Mouse (Mus musculus) c-Kit-positive CD71-positive TER-119-positive erythroid progenitor cells, embryonic 14.5 days (primary cell): ENCODE measurements around the gene Gh.
"Not testable (repeated sequence)": the region's sequence is repeated elsewhere in the genome, so short reads cannot be mapped to it uniquely, and the experiment has no call there.

Experiments
- DNase-seq: peaks from one replicate; pipeline ENCODE4 v3.0.0-alpha.2; 2013; ENCODE audit warnings: low spot score

The Gh gene

DNA sequence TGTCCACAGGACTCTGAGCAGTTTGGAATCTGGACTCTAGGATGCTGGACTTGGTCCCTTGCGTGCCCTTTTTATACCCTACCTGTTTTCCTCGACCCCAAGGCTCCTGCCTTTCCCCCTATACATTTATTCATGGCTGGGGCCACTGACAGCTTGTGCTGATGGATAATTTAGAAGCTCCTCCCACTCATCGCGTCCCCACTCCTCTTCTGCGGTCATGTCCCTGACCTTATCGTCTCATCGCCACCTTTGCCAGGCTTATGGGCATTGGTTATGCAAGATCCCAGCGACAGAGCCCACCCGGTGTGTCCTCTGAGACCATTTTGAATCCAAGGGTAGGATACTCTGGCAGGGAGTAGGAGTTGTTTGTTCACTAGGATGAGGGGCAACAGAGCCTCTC lies at the start of gene Gh:
Gene Gh (minus strand): TSS at position 101 of the 400 bp plus-strand sequence.
- DNase-seq, result no peak

DNA sequence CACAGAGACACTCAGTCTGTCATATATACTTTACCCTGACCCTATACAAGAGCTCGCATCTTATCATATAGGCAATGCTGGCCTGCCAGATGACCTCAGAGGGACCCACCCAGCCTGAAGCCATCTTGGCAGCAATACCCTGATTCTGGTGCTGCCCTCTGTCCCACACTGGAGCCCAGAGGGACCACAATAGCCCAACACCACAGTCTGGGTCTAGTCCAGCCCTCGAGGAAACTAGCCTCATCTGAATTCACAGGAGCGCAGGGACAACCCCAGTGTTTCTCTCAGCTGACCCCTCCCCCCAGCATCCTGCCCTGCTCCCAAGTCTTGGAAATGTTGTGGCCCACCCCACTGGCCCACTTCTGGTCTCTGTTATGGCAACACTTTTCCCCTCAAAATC lies 49.6 kb upstream of the Gh start:
- DNase-seq, result no peak

DNA sequence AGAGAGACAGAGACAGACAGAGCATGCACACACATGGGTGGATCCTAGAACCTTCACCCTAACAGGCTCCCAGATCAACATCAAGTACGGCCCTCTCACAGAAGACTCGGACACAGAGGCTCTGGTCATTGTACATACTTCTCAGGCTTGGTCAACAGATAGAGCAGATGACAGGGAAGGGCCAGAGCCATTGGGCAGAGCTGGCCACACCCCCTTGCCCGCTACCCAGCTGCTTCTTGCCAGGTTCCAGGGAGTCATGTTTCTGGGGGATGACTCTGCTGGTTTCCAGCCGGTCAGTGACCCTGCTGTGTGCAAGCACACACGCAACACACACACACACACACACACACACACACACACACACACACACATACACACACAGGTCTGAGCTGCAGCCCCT lies 49.2 kb upstream of the Gh start:
- DNase-seq, result no peak

GRCm38 (mm10) chr11:106349772-106350171 lies 48.1 kb upstream of the Gh start:
- no peak for DNase-seq

DNA sequence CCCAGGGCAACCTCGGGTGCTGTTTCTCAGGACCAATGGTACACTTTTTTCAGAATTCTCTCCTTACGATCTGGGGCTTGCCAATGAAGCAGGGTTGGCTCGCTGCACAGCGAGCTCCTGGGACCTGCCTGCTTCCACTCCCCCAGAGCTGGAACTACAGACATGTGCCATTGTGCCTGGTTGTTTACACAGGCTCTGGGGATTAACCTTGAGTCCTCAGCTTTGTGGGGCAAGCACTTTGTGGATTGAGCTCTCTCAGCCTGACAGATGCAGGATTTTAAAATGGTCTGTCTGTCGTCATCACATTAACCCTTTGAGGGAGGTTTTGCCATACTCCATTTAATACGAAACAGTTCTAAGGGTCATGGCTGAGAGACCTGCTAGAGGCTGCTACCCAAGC lies 43.2 kb upstream of the Gh start:
- no peak for DNase-seq

- DNase-seq, result no peak
Observed at GRCm38 (mm10) chr11:106340990-106341520, 39.4 kb upstream of the Gh start.

DNA sequence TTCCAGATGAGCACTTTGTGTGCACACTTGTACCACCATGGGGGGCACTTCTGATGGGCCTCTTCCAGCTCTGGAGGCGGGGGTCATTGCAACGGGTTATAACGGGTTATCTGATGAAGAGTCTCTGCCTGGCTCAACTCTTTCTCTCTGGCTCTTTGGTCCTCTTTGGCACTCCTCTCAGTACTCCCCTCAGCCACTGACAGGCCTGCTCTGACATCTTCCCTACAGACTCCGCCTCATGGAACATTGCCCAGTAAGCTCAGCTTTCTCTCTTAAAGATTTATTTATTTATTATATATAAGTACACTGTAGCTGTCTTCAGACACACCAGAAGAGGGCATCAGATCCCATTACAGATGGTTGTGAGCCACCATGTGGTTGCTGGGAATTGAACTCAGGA lies 37.7 kb upstream of the Gh start:
- DNase-seq, result not testable (repeated sequence)

DNA sequence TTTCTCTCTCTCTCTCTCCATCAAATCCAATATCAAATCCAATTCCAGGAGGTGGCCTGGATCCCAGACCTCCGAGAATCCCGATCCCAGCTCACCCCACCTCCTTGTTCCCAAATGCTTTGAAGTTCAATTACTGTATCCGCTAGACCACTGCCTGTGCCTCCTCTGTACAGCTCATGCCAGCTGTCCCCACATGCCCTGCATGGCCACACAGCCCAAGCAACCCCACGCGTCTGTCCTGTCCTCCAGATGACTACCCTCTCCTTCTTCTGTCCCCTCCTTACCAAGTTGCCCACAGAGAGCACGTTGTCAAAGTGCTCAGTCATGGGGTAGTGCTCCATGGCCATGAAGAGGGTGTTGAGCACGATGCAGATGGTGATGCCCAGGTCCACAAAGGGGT lies 37.2 kb upstream of the Gh start:
- no peak for DNase-seq

DNA sequence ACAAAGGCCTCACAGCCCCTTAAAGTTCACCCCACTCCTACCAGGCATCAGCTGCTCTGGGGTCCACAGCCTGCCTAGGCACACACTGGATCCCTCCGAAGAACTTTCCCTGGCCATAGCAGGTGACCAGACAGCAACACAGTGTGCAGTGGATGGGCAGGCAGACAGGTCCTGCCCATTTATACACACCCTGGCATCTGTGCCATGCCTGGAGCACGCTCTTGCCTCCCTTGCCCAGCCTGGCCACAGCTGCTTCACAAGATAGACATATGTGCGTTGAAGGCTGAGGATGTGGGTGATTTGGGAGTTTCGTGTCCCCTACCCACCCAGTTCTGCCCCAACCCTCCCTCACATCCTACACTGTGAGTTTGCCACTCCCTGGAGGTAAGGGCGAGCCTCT lies 36.4 kb upstream of the Gh start:
- DNase-seq, result no peak

GRCm38 (mm10) chr11:106334066-106334465 lies 32.4 kb upstream of the Gh start:
- DNase-seq, result no peak

GRCm38 (mm10) chr11:106332458-106332857 lies 30.8 kb upstream of the Gh start:
- DNase-seq, result no peak

GRCm38 (mm10) chr11:106329682-106330081 lies 28.0 kb upstream of the Gh start:
- DNase-seq, result peak; percentile 18

- no peak for DNase-seq
Observed at GRCm38 (mm10) chr11:106329128-106329527, 27.5 kb upstream of the Gh start.

DNA sequence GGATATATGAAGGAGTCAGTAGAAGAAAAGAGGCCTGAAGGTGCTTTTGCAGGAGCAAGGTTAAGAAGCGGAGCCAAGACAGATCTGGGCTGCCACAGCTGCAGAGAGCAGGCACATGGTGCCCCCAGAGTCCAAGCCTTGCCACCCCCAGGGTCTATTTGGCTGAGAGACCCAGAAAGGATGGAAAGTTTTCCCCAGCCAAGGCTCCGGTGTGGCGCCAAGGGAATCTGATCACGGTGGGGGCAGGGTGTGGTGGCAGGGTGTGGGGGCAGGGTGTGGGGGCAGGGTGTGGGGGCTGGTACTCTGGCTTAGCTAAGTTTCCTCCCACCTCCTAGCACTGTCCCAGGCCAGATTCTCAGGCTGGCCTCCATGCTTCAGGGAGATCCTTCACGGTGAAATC lies 26.9 kb upstream of the Gh start:
- DNase-seq, result no peak

GRCm38 (mm10) chr11:106326475-106326874 lies 24.8 kb upstream of the Gh start:
- DNase-seq, result no peak

DNA sequence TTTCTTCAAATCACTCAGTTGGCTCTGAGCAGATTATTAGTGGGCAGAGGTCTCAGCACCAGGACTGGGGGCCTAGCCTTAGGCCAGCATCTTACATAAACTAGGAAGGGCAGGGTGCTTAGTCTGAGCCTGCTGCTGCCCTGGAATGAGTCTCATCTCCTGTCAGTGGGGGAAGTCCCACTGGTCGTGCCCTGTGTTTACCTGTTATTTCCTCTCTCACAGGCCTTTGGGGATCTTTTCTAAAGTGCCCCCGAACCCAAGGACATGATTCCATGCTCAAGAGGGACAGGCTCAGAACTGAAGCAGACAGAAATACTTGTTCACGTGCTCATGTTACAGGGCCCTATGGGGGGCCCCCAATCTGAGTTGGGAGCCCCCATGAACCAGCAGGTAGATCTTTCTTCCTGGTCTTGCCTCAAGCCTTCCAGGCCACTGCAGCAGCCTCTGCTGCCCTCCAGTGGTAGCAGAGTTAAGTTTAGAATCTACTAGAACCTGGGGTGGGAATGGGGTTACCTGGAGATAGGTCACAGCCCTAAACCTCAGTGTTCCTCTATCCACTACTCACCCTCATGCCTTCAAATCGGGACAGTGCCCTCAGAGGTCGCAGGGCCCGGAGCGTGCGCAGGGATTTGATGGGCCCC lies 24.0 kb upstream of the Gh start:
- DNase-seq, result peak; percentile 27

DNA sequence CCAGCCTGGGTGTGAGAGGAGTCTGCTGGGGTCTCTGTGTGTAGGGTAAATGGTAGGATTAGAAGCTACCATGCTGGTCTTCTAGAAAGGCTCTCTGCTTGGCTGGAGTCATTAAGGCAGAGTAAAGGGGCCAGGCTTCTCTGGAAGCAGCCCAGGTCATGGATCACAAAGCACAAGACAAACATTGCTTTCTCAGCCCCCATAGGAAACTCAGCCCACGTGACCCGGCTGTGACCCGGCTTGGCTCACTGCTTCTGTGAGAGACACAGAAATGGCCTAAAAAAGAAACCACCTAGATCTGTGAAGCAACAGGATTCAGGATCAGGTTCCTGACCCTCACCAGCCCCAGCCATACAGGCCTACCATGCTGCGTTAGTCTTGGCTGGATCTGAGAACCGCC lies 23.2 kb upstream of the Gh start:
- DNase-seq, result no peak

- no peak for DNase-seq
Observed at GRCm38 (mm10) chr11:106318406-106319366, 17.0 kb upstream of the Gh start.

- DNase-seq, result no peak
Observed at GRCm38 (mm10) chr11:106317801-106318200, 16.1 kb upstream of the Gh start.

- DNase-seq, result no peak
Observed at GRCm38 (mm10) chr11:106316416-106316815, 14.8 kb upstream of the Gh start.

GRCm38 (mm10) chr11:106314333-106314812 lies 12.7 kb upstream of the Gh start, which contains the start of gene Cd79b:
Cd79b (minus strand) TSS chr11:106314762.
- no peak for DNase-seq

GRCm38 (mm10) chr11:106313533-106313932 lies 11.9 kb upstream of the Gh start:
- no peak for DNase-seq

- DNase-seq, result no peak
Observed at GRCm38 (mm10) chr11:106310123-106310522, 8.5 kb upstream of the Gh start.
